Comparison of ENCODE assay signal across 26 mouse cellular contexts in genomic region chr7:75561134-75561533, GRCm38 (mm10).
"Had no signal": no experiment of that assay in that cellular context is flagged by ENCODE, and none has a peak within 500 bp of the region (broad histone marks: within the 10 kb centered on the region; RNA-seq: fewer than 3 reads in every experiment).

No protein-coding gene starts in this region.

- H3K27ac ChIP-seq: embryonic facial prominence, embryonic 10.5 days; embryonic facial prominence, embryonic 12.5 days; embryonic facial prominence, embryonic 13.5 days; embryonic facial prominence, embryonic 15.5 days; forebrain, embryonic 10.5 days; forebrain, embryonic 12.5 days; forebrain, embryonic 13.5 days; forebrain, embryonic 15.5 days; gastrocnemius, adult 2 months; heart, adult 2 months had no signal

- H3K4me2 ChIP-seq: embryonic facial prominence, embryonic 12.5 days; embryonic facial prominence, embryonic 13.5 days; embryonic facial prominence, embryonic 15.5 days; forebrain, embryonic 12.5 days; forebrain, embryonic 13.5 days; forebrain, embryonic 15.5 days had no signal

- H3K36me3 ChIP-seq: embryonic facial prominence, embryonic 10.5 days; embryonic facial prominence, embryonic 12.5 days; embryonic facial prominence, embryonic 13.5 days; embryonic facial prominence, embryonic 15.5 days; forebrain, embryonic 10.5 days; forebrain, embryonic 12.5 days; forebrain, embryonic 15.5 days had no signal

- H3K4me3 ChIP-seq: embryonic facial prominence, embryonic 10.5 days; embryonic facial prominence, embryonic 12.5 days; embryonic facial prominence, embryonic 13.5 days; embryonic facial prominence, embryonic 15.5 days; erythroblast, embryonic 14.5 days; forebrain, embryonic 10.5 days; forebrain, embryonic 12.5 days; forebrain, embryonic 13.5 days; forebrain, embryonic 15.5 days; gastrocnemius, adult 2 months; heart, adult 2 months had no signal

- H3K9me3 ChIP-seq: embryonic facial prominence, embryonic 10.5 days; embryonic facial prominence, embryonic 12.5 days; embryonic facial prominence, embryonic 13.5 days; embryonic facial prominence, embryonic 15.5 days; forebrain, embryonic 10.5 days; forebrain, embryonic 12.5 days; forebrain, embryonic 13.5 days; forebrain, embryonic 15.5 days had no signal

- ATAC-seq: forebrain, embryonic 13.5 days; forebrain, embryonic 14.5 days; forebrain, embryonic 15.5 days; forebrain, embryonic 16.5 days; forebrain, postnatal 0 days had no signal

- H3K4me1 ChIP-seq: forebrain, embryonic 13.5 days; forebrain, embryonic 15.5 days had no signal

- H3K27me3 ChIP-seq: embryonic facial prominence, embryonic 12.5 days; embryonic facial prominence, embryonic 13.5 days; embryonic facial prominence, embryonic 15.5 days; forebrain, embryonic 12.5 days; forebrain, embryonic 13.5 days; forebrain, embryonic 15.5 days had no signal

- DNase-seq: cerebellum, adult 8-10 months; cerebellum, adult 9-10 months; cerebellum, adult 9-11 months; cerebellum, postnatal 14 days; cerebellum, postnatal 25 days; cerebellum, postnatal 36 days; embryo, embryonic 11 days; forebrain, postnatal 0 days; gastrocnemius, postnatal 10 days; gastrocnemius, postnatal 14 days; gastrocnemius, postnatal 25 days; gastrocnemius, postnatal 36 days; heart, adult 18-20 months; heart, adult 2 months had no signal

- H3K9ac ChIP-seq: embryonic facial prominence, embryonic 12.5 days; embryonic facial prominence, embryonic 13.5 days; embryonic facial prominence, embryonic 15.5 days; forebrain, embryonic 12.5 days; forebrain, embryonic 13.5 days; forebrain, embryonic 15.5 days; forebrain, postnatal 0 days had no signal
